Mouse (Mus musculus) thymus, adult 2 months (tissue): ENCODE results near the gene Nenf. TPM values are rescaled to one million over a fixed set of nuclear protein-coding genes. Genes with fewer than 3 reads are reported as not detected.

Experiments used
- DNase-seq: peaks from one replicate; pipeline ENCODE4 v3.0.0; 2021
- H3K27ac ChIP-seq: fragments of 200-500 bp; 2 replicates; pipeline ENCODE4 v1.5.1; 2012; ENCODE audit warnings: low read length, control low read depth; ENCODE audit not compliant: control insufficient read depth, insufficient read depth
- H3K27me3 ChIP-seq: fragments of 200-500 bp; 2 replicates; pipeline ENCODE4 v1.6.1; 2012; ENCODE audit warnings: mild to moderate bottlenecking, low read length, moderate library complexity, mixed read lengths; ENCODE audit not compliant: control insufficient read depth, insufficient read depth
- H3K36me3 ChIP-seq: fragments of 200-500 bp; 2 replicates; pipeline ENCODE4 v1.6.1; 2012; ENCODE audit warnings: mild to moderate bottlenecking, low read length, moderate library complexity; ENCODE audit not compliant: control insufficient read depth, insufficient read depth
- H3K4me1 ChIP-seq: fragments of 200-500 bp; replicated peaks from 2 replicates; pipeline ENCODE4 v1.6.1; 2012; ENCODE audit warnings: low read length; ENCODE audit not compliant: control insufficient read depth, insufficient read depth
- H3K4me3 ChIP-seq: fragments of 200-500 bp; 2 replicates; pipeline ENCODE4 v1.5.1; 2012; ENCODE audit warnings: mild to moderate bottlenecking, low read length, control low read depth, moderate library complexity; ENCODE audit not compliant: control insufficient read depth, insufficient read depth
- CTCF ChIP-seq: fragments of 200-500 bp; IDR thresholded peaks from 2 replicates; pipeline ENCODE4 v1.5.1; 2012; ENCODE audit warnings: mild to moderate bottlenecking, control low read depth, low read length, moderate library complexity, borderline replicate concordance; ENCODE audit not compliant: control insufficient read depth, poor library complexity, insufficient read depth; ENCODE audit errors: extremely low read depth
- POLR2A ChIP-seq: fragments of 200-500 bp; IDR thresholded peaks from 2 replicates; pipeline ENCODE4 v1.6.1; 2012; ENCODE audit warnings: mild to moderate bottlenecking, low read length, control low read depth, moderate library complexity; ENCODE audit not compliant: control insufficient read depth, poor library complexity, insufficient read depth; ENCODE audit errors: extremely low read depth
- WGBS: fragments of 180-500 bp; shearing (Covaris S2); methylation state at CpG from one replicate; pipeline ENCODE4 v1.1.7; 2018; 5-methylcytosine and 5-hydroxymethylcytosine counted together
- polyA plus RNA-seq: library from polyadenylated mRNA; depleted of rRNA; stranded (reverse); fragments of >200 nt; gene quantifications from 2 replicates; pipeline ENCODE4 v1.2.3, GENCODE M21; 2012

The Nenf gene
- polyA plus RNA-seq, 1 experiment: 64.5 TPM

GRCm38 (mm10) chr1:191334500-191334899 is 16.5 kb upstream of the Nenf start:
- WGBS: 52% methylated on average over 5 of the region's 5 CpGs
- no peak for DNase-seq

GRCm38 (mm10) chr1:191330356-191330755 is 12.4 kb upstream of the Nenf start:
- WGBS: 97% methylated on average over 4 of the region's 4 CpGs
- peaks cover 21% of the 10 kb centered on the region for H3K4me1 ChIP-seq
- H3K4me3 ChIP-seq: no peak overlapping the region
- no peak overlapping the region for H3K27ac ChIP-seq
- H3K27me3 ChIP-seq: no peaks in the 10 kb centered on the region
- TF ChIP-seq POLR2A: no peak
- TF ChIP-seq CTCF: no peak
- H3K36me3 ChIP-seq: no peaks in the 10 kb centered on the region
- no peak for DNase-seq

More at GRCm38 (mm10) chr1:191334500-191334899, 16.5 kb upstream of the Nenf start:
- Histone ChIP-seq H3K4me1 (no peaks in the 10 kb centered on the region), H3K36me3 (no peaks in the 10 kb centered on the region), H3K27ac (no peak overlapping the region), H3K27me3 (no peaks in the 10 kb centered on the region), H3K4me3 (no peak overlapping the region)
- TF ChIP-seq CTCF (no peak), POLR2A (no peak)

GRCm38 (mm10) chr1:191328019-191328441 is 10.0 kb upstream of the Nenf start:
- no peaks in the 10 kb centered on the region for H3K36me3 ChIP-seq
- no peak for TF ChIP-seq POLR2A
- no peak for TF ChIP-seq CTCF
- H3K4me1 ChIP-seq: peaks cover 21% of the 10 kb centered on the region
- no peak overlapping the region for H3K4me3 ChIP-seq
- 41% methylated on average over 8 of the region's 8 CpGs for WGBS
- no peaks in the 10 kb centered on the region for H3K27me3 ChIP-seq
- H3K27ac ChIP-seq: no peak overlapping the region
- no peak for DNase-seq

- Histone ChIP-seq H3K36me3 (no peaks in the 10 kb centered on the region), H3K4me1 (peaks cover 21% of the 10 kb centered on the region), H3K27ac (no peak overlapping the region), H3K4me3 (no peak overlapping the region), H3K27me3 (no peaks in the 10 kb centered on the region)
- 37% methylated on average over 8 of the region's 8 CpGs for WGBS
- no peak for DNase-seq
- TF ChIP-seq POLR2A (no peak), CTCF (no peak)
These were observed 9.3 kb upstream of the Nenf start for GRCm38 (mm10) chr1:191327258-191327657.

- Histone ChIP-seq H3K27me3 (no peaks in the 10 kb centered on the region), H3K4me1 (peaks cover 21% of the 10 kb centered on the region), H3K4me3 (peak overlapping the region; percentile 83), H3K27ac (no peak overlapping the region), H3K36me3 (no peaks in the 10 kb centered on the region)
- TF ChIP-seq CTCF (peak; percentile 42; the same call in 1 of the 2 replicates), POLR2A (no peak)
- peak; percentile 70 for DNase-seq
- under 1% methylated on average over 35 of the region's 35 CpGs for WGBS
These were observed 8.4 kb upstream of the Nenf start for GRCm38 (mm10) chr1:191326233-191326882.

GRCm38 (mm10) chr1:191325726-191326232 is 7.8 kb upstream of the Nenf start, which contains the start of gene Tmem206:
Tmem206 (plus strand) TSS chr1:191325912.
- Histone ChIP-seq H3K27me3 (no peaks in the 10 kb centered on the region), H3K4me1 (peaks cover 21% of the 10 kb centered on the region), H3K27ac (no peak within 1 kb of the TSS), H3K36me3 (no peaks in the 10 kb centered on the region), H3K4me3 (peak within 1 kb of the TSS; percentile 83)
- WGBS: under 1% methylated on average over 42 of the region's 42 CpGs
- DNase-seq: peak; percentile 97
- TF ChIP-seq CTCF (no peak), POLR2A (peak; percentile 97)
